Mouse (Mus musculus): Measurements from ENCODE around the gene Gimap9.

DNA sequence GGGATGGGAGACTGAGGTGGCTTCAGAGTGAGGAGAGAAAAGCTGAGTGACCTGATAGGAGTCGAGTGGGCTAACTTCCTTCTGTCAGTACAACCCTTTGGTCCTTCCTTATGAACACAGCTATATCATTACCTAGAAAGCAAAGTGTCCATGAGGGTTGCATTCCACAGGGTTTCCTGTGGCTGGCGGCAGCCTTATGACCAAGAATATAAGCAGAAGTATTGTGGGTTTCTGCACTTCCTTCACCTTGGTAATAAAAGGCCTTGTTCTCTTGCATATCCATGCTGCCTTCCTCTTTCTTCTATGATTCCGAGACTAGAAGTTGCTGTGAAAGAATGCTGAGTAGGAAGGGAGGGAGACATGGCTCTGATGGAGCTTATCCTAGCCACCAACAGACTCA is 23.0 kb downstream of the Gimap9 start:
- TF ChIP-seq CTCF (conservative IDR thresholded peaks at IDR 0.05; ENCODE audit: low read length) (no peak), NANOG (IDR thresholded peaks at IDR 0.05; ENCODE audit: borderline replicate concordance, low read length) (no peak)
